Mouse (Mus musculus): Measurements from ENCODE around the gene Rtl5.

GRCm38 (mm10) chrX:102018890-102019289 is 52.2 kb downstream of the Rtl5 start:
- TF ChIP-seq GATA1 (IDR thresholded peaks at IDR 0.05; ENCODE audit: borderline replicate concordance, low read length) (no peak), FLI1 (IDR thresholded peaks at IDR 0.05; ENCODE audit: low read length) (no peak)
